Mouse (Mus musculus): ENCODE measurements around the gene Sptbn4. TPM values are rescaled to one million over a fixed set of nuclear protein-coding genes. Genes with fewer than 3 reads are reported as not detected.

The Sptbn4 gene
- polyA plus RNA-seq, 1 experiment: 30.4 TPM

DNA sequence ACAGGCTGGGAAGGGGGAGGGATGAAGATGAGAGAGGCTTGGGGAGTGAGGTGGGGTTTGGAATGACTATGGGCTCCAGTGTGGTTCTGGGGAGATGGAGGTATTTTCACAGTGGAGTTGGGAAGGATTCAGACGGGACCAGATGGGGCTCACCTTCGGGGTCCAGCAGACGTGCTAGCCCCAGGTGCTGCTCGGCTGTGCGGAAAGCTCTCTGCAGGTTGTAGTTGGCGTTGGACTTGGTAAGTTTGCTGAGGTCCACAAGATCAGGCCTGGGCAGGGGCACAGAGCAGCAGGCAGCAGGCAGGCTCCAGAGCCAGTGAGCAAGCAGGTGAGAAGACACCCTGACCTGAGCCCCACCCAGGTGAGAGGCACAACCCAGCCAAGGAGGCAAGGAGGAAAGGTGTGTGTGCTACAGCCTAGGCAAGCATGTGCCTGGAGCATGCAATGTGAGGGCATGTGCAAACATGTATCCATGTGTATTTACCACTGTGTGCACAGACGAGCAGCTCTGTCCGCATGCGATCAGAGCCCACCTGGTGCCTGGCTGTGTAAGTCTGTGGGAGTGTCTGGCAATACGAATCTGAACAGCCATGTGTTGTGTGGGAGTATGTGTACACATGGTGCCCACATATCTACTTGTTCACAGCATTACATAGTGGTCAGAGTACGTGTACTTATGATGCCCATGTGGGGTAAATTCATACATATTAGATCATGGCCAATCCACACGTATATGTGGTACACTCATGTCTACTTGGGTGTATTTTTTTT lies 23.7 kb downstream of the Sptbn4 start:
- TF ChIP-seq CTCF (IDR thresholded peaks at IDR 0.05; ENCODE audit: borderline replicate concordance, extremely low read depth, insufficient read depth, insufficient read length) (no peak), POLR2A (IDR thresholded peaks at IDR 0.05; ENCODE audit: borderline replicate concordance, extremely low read depth, insufficient read depth, insufficient read length, poor library complexity, severe bottlenecking) (no peak)
- DNase-seq (ENCODE audit: low read depth): no peak

GRCm38 (mm10) chr7:27419101-27419500 lies 28.4 kb downstream of the Sptbn4 start:
- no peak for TF ChIP-seq POLR2A (IDR thresholded peaks at IDR 0.05; ENCODE audit: borderline replicate concordance, extremely low read depth, insufficient read depth, insufficient read length, poor library complexity, severe bottlenecking)
- TF ChIP-seq CTCF (IDR thresholded peaks at IDR 0.05; ENCODE audit: borderline replicate concordance, extremely low read depth, insufficient read depth, insufficient read length): peak; percentile 12; the same call in 1 of the 2 replicates
- DNase-seq (ENCODE audit: low read depth): no peak

- no peak for DNase-seq (ENCODE audit: low read depth)
- TF ChIP-seq CTCF (IDR thresholded peaks at IDR 0.05; ENCODE audit: borderline replicate concordance, extremely low read depth, insufficient read depth, insufficient read length): no peak
- TF ChIP-seq POLR2A (IDR thresholded peaks at IDR 0.05; ENCODE audit: borderline replicate concordance, extremely low read depth, insufficient read depth, insufficient read length, poor library complexity, severe bottlenecking): no peak
These were observed 30.3 kb downstream of the Sptbn4 start for GRCm38 (mm10) chr7:27417151-27417550.

GRCm38 (mm10) chr7:27408379-27409176 lies 38.9 kb downstream of the Sptbn4 start:
- TF ChIP-seq CTCF (IDR thresholded peaks at IDR 0.05; ENCODE audit: borderline replicate concordance, extremely low read depth, insufficient read depth, insufficient read length) (peak; percentile 76), POLR2A (IDR thresholded peaks at IDR 0.05; ENCODE audit: borderline replicate concordance, extremely low read depth, insufficient read depth, insufficient read length, poor library complexity, severe bottlenecking) (no peak)
- peak; percentile 81 for DNase-seq (ENCODE audit: low read depth)

GRCm38 (mm10) chr7:27407816-27408215 lies 39.7 kb downstream of the Sptbn4 start:
- TF ChIP-seq POLR2A (IDR thresholded peaks at IDR 0.05; ENCODE audit: borderline replicate concordance, extremely low read depth, insufficient read depth, insufficient read length, poor library complexity, severe bottlenecking): no peak
- no peak for TF ChIP-seq CTCF (IDR thresholded peaks at IDR 0.05; ENCODE audit: borderline replicate concordance, extremely low read depth, insufficient read depth, insufficient read length)
- no peak for DNase-seq (ENCODE audit: low read depth)

DNA sequence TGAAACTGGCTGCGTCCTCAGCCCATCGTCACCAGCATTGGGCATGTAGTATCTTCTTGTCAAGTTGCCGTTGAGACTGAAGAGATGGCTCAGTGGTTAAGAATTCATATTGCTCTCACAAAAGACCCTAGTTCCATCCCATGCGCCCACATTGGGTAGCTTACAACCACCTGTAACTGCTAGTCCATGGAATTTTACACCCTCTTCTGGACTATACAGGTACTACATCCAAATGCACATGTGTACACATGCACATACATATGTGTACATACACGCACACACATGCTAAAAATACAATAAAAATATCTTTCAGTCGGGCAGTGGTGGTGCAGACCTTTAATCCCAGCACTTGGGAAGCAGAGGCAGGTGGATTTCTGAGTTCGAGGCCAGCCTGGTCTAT lies 41.0 kb downstream of the Sptbn4 start:
- no peak for TF ChIP-seq POLR2A (IDR thresholded peaks at IDR 0.05; ENCODE audit: borderline replicate concordance, extremely low read depth, insufficient read depth, insufficient read length, poor library complexity, severe bottlenecking)
- no peak for TF ChIP-seq CTCF (IDR thresholded peaks at IDR 0.05; ENCODE audit: borderline replicate concordance, extremely low read depth, insufficient read depth, insufficient read length)
- no peak for DNase-seq (ENCODE audit: low read depth)

DNA sequence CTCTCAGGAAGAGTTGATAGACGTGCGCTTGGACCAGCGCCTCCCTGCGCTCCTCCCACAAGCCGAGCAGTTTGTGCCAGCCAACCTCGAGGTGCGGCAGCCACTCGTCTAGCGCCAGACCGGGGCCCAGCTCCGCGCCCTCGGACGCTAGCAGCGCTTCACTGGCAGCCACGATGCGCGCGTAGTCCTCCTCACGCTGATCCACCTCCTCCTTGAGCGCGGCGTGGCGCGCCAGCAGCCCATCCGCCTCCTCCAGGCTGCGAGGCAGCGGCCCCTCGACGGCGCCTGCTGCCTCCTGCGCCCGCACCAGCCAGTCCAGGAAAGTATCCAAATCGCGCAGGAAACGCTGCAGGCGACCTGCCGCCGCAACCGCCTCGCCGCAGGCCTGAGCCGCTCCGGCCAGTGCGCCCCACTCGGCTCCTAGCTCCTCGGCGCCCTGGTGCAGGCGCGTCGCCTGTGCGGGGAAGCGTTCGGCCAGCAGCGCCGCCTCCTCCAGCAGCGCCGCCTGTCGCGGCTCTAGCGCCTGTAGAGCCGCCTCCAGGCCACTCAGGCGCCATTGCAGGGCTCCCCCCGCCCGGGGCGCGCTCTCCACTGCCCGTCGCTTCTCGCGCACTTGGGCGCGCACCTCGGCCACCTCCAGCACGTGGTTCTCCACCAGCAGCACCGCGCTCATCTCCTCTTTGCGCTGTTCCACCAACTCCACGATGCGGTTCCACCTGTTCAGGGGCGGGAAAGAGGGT lies 43.1 kb downstream of the Sptbn4 start:
- TF ChIP-seq CTCF (IDR thresholded peaks at IDR 0.05; ENCODE audit: borderline replicate concordance, extremely low read depth, insufficient read depth, insufficient read length) (no peak), POLR2A (IDR thresholded peaks at IDR 0.05; ENCODE audit: borderline replicate concordance, extremely low read depth, insufficient read depth, insufficient read length, poor library complexity, severe bottlenecking) (no peak)
- DNase-seq (ENCODE audit: low read depth): no peak

DNA sequence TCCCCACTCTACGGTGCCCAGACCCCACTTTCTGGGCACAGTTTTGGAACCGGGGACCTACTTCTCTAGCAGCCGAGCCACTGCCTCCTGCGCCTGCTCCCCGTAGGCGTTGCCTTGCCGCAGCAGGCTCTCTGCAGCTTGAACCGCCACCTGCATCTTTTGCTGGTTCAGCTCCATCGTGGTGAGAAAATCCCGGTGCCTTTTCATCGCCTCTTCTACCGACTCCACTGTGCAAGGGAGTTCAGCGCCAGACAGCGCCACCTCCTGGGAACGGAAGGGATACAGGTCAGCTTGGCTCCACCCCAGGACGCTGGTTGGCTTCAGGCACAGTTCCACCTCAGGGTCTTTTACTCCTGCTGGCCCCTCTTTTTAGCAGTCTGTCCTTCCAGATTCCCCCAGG lies 44.8 kb downstream of the Sptbn4 start:
- DNase-seq (ENCODE audit: low read depth): peak; percentile 73
- TF ChIP-seq CTCF (IDR thresholded peaks at IDR 0.05; ENCODE audit: borderline replicate concordance, extremely low read depth, insufficient read depth, insufficient read length) (peak; percentile 75), POLR2A (IDR thresholded peaks at IDR 0.05; ENCODE audit: borderline replicate concordance, extremely low read depth, insufficient read depth, insufficient read length, poor library complexity, severe bottlenecking) (no peak)

DNA sequence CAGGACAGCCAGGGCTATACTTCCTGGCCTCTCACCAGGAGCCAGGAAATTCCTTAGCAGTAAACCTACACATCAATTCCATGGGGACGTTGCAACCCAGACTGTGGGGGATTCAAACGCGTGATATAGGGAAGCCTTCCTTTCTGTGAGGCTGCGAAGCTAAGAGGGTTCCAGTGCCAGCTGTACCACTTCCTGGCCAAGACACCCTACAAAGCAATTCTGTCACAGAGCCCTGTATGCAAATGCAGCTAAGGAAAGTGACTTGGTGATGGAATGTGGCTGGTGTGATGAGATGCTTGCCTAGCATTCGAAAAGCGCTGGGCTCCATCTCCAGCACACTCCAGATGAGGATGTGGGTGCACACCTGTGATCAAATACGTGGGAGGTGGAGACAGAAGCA lies 46.9 kb downstream of the Sptbn4 start:
- DNase-seq (ENCODE audit: low read depth): no peak
- TF ChIP-seq POLR2A (IDR thresholded peaks at IDR 0.05; ENCODE audit: borderline replicate concordance, extremely low read depth, insufficient read depth, insufficient read length, poor library complexity, severe bottlenecking): no peak
- TF ChIP-seq CTCF (IDR thresholded peaks at IDR 0.05; ENCODE audit: borderline replicate concordance, extremely low read depth, insufficient read depth, insufficient read length): no peak

DNA sequence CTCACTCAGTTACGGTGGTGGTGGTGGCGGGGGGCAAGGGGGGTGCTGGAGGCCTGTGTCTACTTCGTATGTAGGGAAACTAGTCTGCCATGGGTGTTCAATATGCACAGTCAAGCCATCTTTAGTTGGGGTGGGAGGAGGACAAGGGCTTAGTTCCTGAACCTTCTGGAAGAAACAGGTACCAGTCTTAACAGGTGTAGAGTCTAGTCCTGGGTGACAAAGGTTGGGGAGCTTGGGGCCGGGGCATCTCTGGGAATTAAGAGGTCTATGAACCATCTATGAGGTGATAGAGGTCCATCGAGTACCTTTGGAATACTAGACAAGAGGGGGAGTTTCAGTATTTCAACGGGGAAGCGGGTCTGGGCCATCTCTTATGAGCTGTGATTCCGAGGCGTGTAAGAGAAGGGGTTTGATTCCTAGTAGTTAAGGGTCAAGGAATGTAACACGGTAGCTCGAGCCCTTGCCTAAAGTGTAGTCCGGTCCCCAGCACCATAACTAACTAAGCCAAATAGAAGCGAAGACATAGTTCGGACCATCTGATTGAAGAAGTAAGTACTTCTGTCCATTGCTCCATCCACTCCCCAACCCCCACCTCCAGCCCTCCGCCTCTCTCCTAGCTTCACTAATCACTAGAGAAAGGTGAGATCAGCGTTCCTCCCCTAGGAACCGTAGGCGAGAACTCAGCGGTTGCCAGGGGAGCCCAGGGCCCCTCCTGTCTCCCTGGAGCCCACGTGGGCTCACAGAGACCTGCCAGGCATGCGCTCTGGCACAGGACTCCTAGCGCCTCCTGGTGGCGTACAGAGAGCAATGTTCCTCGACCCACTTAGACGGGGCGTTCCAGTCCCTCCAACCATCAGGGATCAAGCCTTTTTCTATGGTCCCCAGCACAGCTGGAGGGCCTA lies 50.2 kb downstream of the Sptbn4 start:
- peak; percentile 73 for DNase-seq (ENCODE audit: low read depth)
- TF ChIP-seq CTCF (IDR thresholded peaks at IDR 0.05; ENCODE audit: borderline replicate concordance, extremely low read depth, insufficient read depth, insufficient read length) (peak; percentile 62), POLR2A (IDR thresholded peaks at IDR 0.05; ENCODE audit: borderline replicate concordance, extremely low read depth, insufficient read depth, insufficient read length, poor library complexity, severe bottlenecking) (no peak)

Data from brain, embryonic 14.5 days (tissue).